Mouse (Mus musculus) forebrain, embryonic 16.5 days (tissue): ENCODE measurements around the gene Asb18. TPM values are rescaled to one million over a fixed set of nuclear protein-coding genes. Genes with fewer than 3 reads are reported as not detected.

Source experiments
- ATAC-seq: fragments of 200-750 bp; cut with Nextera tagmentation; 2 replicates; pipeline ENCODE4 v1.8.0; 2017; ENCODE audit warnings: mild to moderate bottlenecking, moderate library complexity
- H3K27ac ChIP-seq: fragments of 300-500 bp; sonication (generic); 2 replicates; pipeline ENCODE4 v1.5.1; 2014; ENCODE audit warnings: low read length, control low read depth
- H3K27me3 ChIP-seq: fragments of 300-500 bp; sonication (generic); replicated peaks from 2 replicates; pipeline ENCODE4 v1.6.1; 2014; ENCODE audit warnings: low read length; ENCODE audit not compliant: control insufficient read depth, insufficient read depth
- H3K36me3 ChIP-seq: fragments of 300-500 bp; sonication (generic); 2 replicates; pipeline ENCODE4 v1.6.1; 2014; ENCODE audit not compliant: control insufficient read depth, insufficient read depth
- H3K4me1 ChIP-seq: fragments of 300-500 bp; sonication (generic); replicated peaks from 2 replicates; pipeline ENCODE4 v1.6.1; 2014; ENCODE audit warnings: low read length; ENCODE audit not compliant: control insufficient read depth, insufficient read depth
- H3K4me2 ChIP-seq: fragments of 300-500 bp; sonication (generic); 2 replicates; pipeline ENCODE4 v1.6.1; 2014; ENCODE audit warnings: mild to moderate bottlenecking, low read length, control low read depth
- H3K4me3 ChIP-seq: fragments of 300-500 bp; sonication (generic); replicated peaks from 2 replicates; pipeline ENCODE4 v1.5.1; 2014; ENCODE audit warnings: mild to moderate bottlenecking, low read length, control low read depth
- H3K9ac ChIP-seq: fragments of 300-500 bp; sonication (generic); replicated peaks from 2 replicates; pipeline ENCODE4 v1.6.1; 2014; ENCODE audit warnings: low read depth, low read length, control low read depth
- H3K9me3 ChIP-seq: fragments of 300-500 bp; sonication (generic); 2 replicates; pipeline ENCODE4 v1.6.1; 2016; ENCODE audit warnings: low read length; ENCODE audit not compliant: control insufficient read depth
- WGBS: fragments of 180-500 bp; shearing (Covaris S2); extraction: QIAGEN DNeasy Blood & Tissue Kit; methylation state at CpG from one replicate; pipeline ENCODE4 v1.1.7; 2014; 5-methylcytosine and 5-hydroxymethylcytosine counted together
- polyA plus RNA-seq: library from polyadenylated mRNA; unstranded; fragments of >200 nt; fragmentation: Nextera tagmentation; extraction: Ambion mirVana; gene quantifications from 2 replicates; pipeline ENCODE4 v1.2.1, GENCODE M21; 2015

The Asb18 gene
- polyA plus RNA-seq, 1 experiment from 2014 or later: 0.33 TPM

- peaks cover 18% of the 10 kb centered on the region for H3K4me1 ChIP-seq
- H3K4me2 ChIP-seq: no peak overlapping the region
- H3K9me3 ChIP-seq: no peaks in the 10 kb centered on the region
- no peak overlapping the region for H3K4me3 ChIP-seq
- no peak overlapping the region for H3K27ac ChIP-seq
- H3K9ac ChIP-seq: no peak overlapping the region
- H3K27me3 ChIP-seq: peaks cover 97% of the 10 kb centered on the region
- ATAC-seq: no peak
- 7% methylated on average over 14 of the region's 14 CpGs for WGBS
- no peaks in the 10 kb centered on the region for H3K36me3 ChIP-seq
Observed at GRCm38 (mm10) chr1:89923642-89924020, 90.8 kb downstream of the Asb18 start.

- under 1% methylated on average over 38 of the region's 41 CpGs for WGBS
- no peak for ATAC-seq
Observed at GRCm38 (mm10) chr1:89922883-89923641, 91.4 kb downstream of the Asb18 start.

GRCm38 (mm10) chr1:89922282-89922681 is 92.2 kb downstream of the Asb18 start:
- peaks cover 18% of the 10 kb centered on the region for H3K4me1 ChIP-seq
- no peak overlapping the region for H3K27ac ChIP-seq
- WGBS: 5% methylated on average over 7 of the region's 7 CpGs
- no peak for ATAC-seq
- no peaks in the 10 kb centered on the region for H3K36me3 ChIP-seq
- peaks cover 98% of the 10 kb centered on the region for H3K27me3 ChIP-seq
- H3K9me3 ChIP-seq: no peaks in the 10 kb centered on the region
- H3K9ac ChIP-seq: no peak overlapping the region
- no peak overlapping the region for H3K4me3 ChIP-seq
- no peak overlapping the region for H3K4me2 ChIP-seq

More at GRCm38 (mm10) chr1:89922883-89923641, 91.4 kb downstream of the Asb18 start:
- Histone ChIP-seq H3K9me3 (no peaks in the 10 kb centered on the region), H3K27ac (no peak overlapping the region), H3K4me2 (no peak overlapping the region; the same call in 1 of the 2 replicates), H3K36me3 (no peaks in the 10 kb centered on the region), H3K4me3 (no peak overlapping the region), H3K9ac (no peak overlapping the region), H3K27me3 (peaks cover 98% of the 10 kb centered on the region), H3K4me1 (peaks cover 18% of the 10 kb centered on the region)

- Histone ChIP-seq H3K9me3 (no peaks in the 10 kb centered on the region), H3K4me2 (no peak overlapping the region), H3K36me3 (no peaks in the 10 kb centered on the region), H3K4me1 (peaks cover 13% of the 10 kb centered on the region), H3K27ac (no peak overlapping the region), H3K4me3 (no peak overlapping the region), H3K9ac (no peak overlapping the region), H3K27me3 (peaks cover 98% of the 10 kb centered on the region)
- WGBS: 4% methylated on average over 10 of the region's 10 CpGs
- ATAC-seq: no peak
Observed at GRCm38 (mm10) chr1:89921806-89922205, 92.7 kb downstream of the Asb18 start.

GRCm38 (mm10) chr1:89919206-89919605 is 95.3 kb downstream of the Asb18 start:
- H3K9me3 ChIP-seq: no peaks in the 10 kb centered on the region
- peaks cover 8% of the 10 kb centered on the region for H3K4me1 ChIP-seq
- H3K36me3 ChIP-seq: no peaks in the 10 kb centered on the region
- WGBS: 75% methylated on average over 6 of the region's 6 CpGs
- no peak overlapping the region for H3K9ac ChIP-seq
- no peak overlapping the region for H3K4me3 ChIP-seq
- ATAC-seq: no peak
- H3K4me2 ChIP-seq: no peak overlapping the region
- no peak overlapping the region for H3K27ac ChIP-seq
- H3K27me3 ChIP-seq: peaks cover 80% of the 10 kb centered on the region

- Histone ChIP-seq H3K4me3 (no peak overlapping the region), H3K4me1 (peaks cover 6% of the 10 kb centered on the region), H3K9me3 (no peaks in the 10 kb centered on the region), H3K9ac (no peak overlapping the region), H3K36me3 (no peaks in the 10 kb centered on the region), H3K27ac (no peak overlapping the region), H3K27me3 (peaks cover 77% of the 10 kb centered on the region), H3K4me2 (no peak overlapping the region)
- 11% methylated on average over 18 of the region's 18 CpGs for WGBS
- ATAC-seq: no peak
Observed at GRCm38 (mm10) chr1:89918111-89918510, 96.4 kb downstream of the Asb18 start.

GRCm38 (mm10) chr1:89913611-89914010 is 100.9 kb downstream of the Asb18 start:
- Histone ChIP-seq H3K4me2 (no peak overlapping the region), H3K9me3 (no peaks in the 10 kb centered on the region), H3K36me3 (no peaks in the 10 kb centered on the region), H3K27me3 (peaks cover 41% of the 10 kb centered on the region), H3K9ac (no peak overlapping the region), H3K4me3 (no peak overlapping the region), H3K27ac (no peak overlapping the region), H3K4me1 (no peaks in the 10 kb centered on the region)
- no peak for ATAC-seq
- WGBS: 69% methylated on average over 4 of the region's 4 CpGs

GRCm38 (mm10) chr1:89912392-89912791 is 102.1 kb downstream of the Asb18 start:
- H3K9ac ChIP-seq: no peak overlapping the region
- H3K27me3 ChIP-seq: peaks cover 29% of the 10 kb centered on the region
- no peaks in the 10 kb centered on the region for H3K36me3 ChIP-seq
- H3K9me3 ChIP-seq: no peaks in the 10 kb centered on the region
- no peak overlapping the region for H3K4me3 ChIP-seq
- H3K4me1 ChIP-seq: no peaks in the 10 kb centered on the region
- no peak overlapping the region for H3K4me2 ChIP-seq
- H3K27ac ChIP-seq: no peak overlapping the region
- WGBS: 34% methylated on average over 5 of the region's 5 CpGs
- ATAC-seq: no peak

- no peak overlapping the region for H3K4me3 ChIP-seq
- no peak for ATAC-seq
- no peak overlapping the region for H3K9ac ChIP-seq
- no peaks in the 10 kb centered on the region for H3K4me1 ChIP-seq
- no peaks in the 10 kb centered on the region for H3K36me3 ChIP-seq
- H3K9me3 ChIP-seq: peaks cover 5% of the 10 kb centered on the region; the same call in 1 of the 2 replicates
- WGBS: 90% methylated on average over 8 of the region's 8 CpGs
- no peak overlapping the region for H3K4me2 ChIP-seq
- no peak overlapping the region for H3K27ac ChIP-seq
- peaks cover 18% of the 10 kb centered on the region for H3K27me3 ChIP-seq
Observed at GRCm38 (mm10) chr1:89909796-89910195, 104.7 kb downstream of the Asb18 start.
